Mouse (Mus musculus) spleen, postnatal 10 days (tissue): ENCODE data around the gene Plekhj1.

Source experiments
- DNase-seq, 2 experiments: peaks; one replicate each; pipeline ENCODE4 v3.0.0; 2021 to 2022; ENCODE audit warnings: low spot score in 2 of 2

Plekhj1 gene

GRCm38 (mm10) chr10:80751188-80751832, 47.1 kb downstream of the Plekhj1 start:
- DNase-seq: peak; percentile 27 to 45

GRCm38 (mm10) chr10:80748609-80749008, 49.8 kb downstream of the Plekhj1 start:
- peak in 1 of 2 experiments; percentile 71 for DNase-seq

GRCm38 (mm10) chr10:80747410-80747809, 51.0 kb downstream of the Plekhj1 start:
- peak; percentile 73 to 89 for DNase-seq
